Mouse (Mus musculus) CH12.LX (cell line): ENCODE measurements at regions not wholly inside any gene's neighbourhood (a gene's known extent, or its start where the extent isn't known, plus 50 kb on each side); places are given as distances from the start of the nearest gene placed in this dataset.

ENCODE experiments used
- DNase-seq: peaks from one replicate; pipeline ENCODE4 v3.0.0-alpha.2; 2013; ENCODE audit errors: extremely low read depth
- H3K27ac ChIP-seq: 2 replicates; pipeline ENCODE4 v1.5.1; 2012; ENCODE audit warnings: low read depth, mild to moderate bottlenecking, control low read depth, moderate library complexity; ENCODE audit not compliant: insufficient read depth
- H3K27me3 ChIP-seq: replicated peaks from 2 replicates; pipeline ENCODE3; 2012; ENCODE audit warnings: inconsistent platforms
- H3K36me3 ChIP-seq, 2 experiments: replicated peaks in 1 of 2; 2 replicates each; pipeline versions ENCODE3 to v1.6.1; 2012; ENCODE audit warnings: inconsistent platforms in 1 of 2, low read length in 1 of 2, mild to moderate bottlenecking in 1 of 2, mixed read lengths in 1 of 2, moderate library complexity in 1 of 2; ENCODE audit not compliant: control insufficient read depth in 1 of 2, insufficient read depth in 1 of 2
- H3K4me1 ChIP-seq, 2 experiments: 2 replicates each; pipeline ENCODE4 v1.6.1; 2012; ENCODE audit warnings: inconsistent platforms in 1 of 2, moderate library complexity in 1 of 2; ENCODE audit not compliant: insufficient read depth in 2 of 2, control insufficient read depth in 1 of 2
- H3K4me2 ChIP-seq: 2 replicates; pipeline ENCODE4 v1.6.1; 2012; ENCODE audit warnings: low read depth, mild to moderate bottlenecking, control low read depth; ENCODE audit not compliant: poor library complexity, insufficient read depth, severe bottlenecking
- H3K4me3 ChIP-seq, 3 experiments: fragments of 150-350 bp in 1 of 3; sonication (generic) in 1 of 3; replicated peaks in 1 of 3; 2 replicates each; pipeline versions ENCODE3 to v1.5.1; 2011 to 2012; ENCODE audit warnings: low read depth in 2 of 3, low read length in 2 of 3, mild to moderate bottlenecking in 2 of 3, moderate library complexity in 2 of 3, control low read depth in 1 of 3, improper control_type of control experiment in 1 of 3, inconsistent platforms in 1 of 3, mixed read lengths in 1 of 3; ENCODE audit not compliant: poor library complexity in 1 of 3
- H3K79me2 ChIP-seq: replicated peaks from 2 replicates; pipeline ENCODE4 v1.6.1; 2012; ENCODE audit warnings: mild to moderate bottlenecking, moderate library complexity; ENCODE audit not compliant: control insufficient read depth, poor library complexity, insufficient read depth, severe bottlenecking; ENCODE audit errors: extremely low read depth
- H3K9ac ChIP-seq: 2 replicates; pipeline ENCODE4 v1.6.1; 2012; ENCODE audit warnings: low read depth, mild to moderate bottlenecking, control low read depth, moderate library complexity; ENCODE audit not compliant: insufficient read depth
- H3K9me3 ChIP-seq: replicated peaks from 2 replicates; pipeline ENCODE3; 2012; ENCODE audit warnings: low read length, inconsistent platforms, mixed read lengths
- BHLHE40 ChIP-seq: IDR thresholded peaks from 2 replicates; pipeline ENCODE4 v1.6.1; 2011; ENCODE audit warnings: mild to moderate bottlenecking, low read depth, low read length, improper control_type of control experiment
- ELF1 ChIP-seq: IDR thresholded peaks from 2 replicates; pipeline ENCODE4 v1.6.1; 2014; ENCODE audit warnings: low read depth, mild to moderate bottlenecking, inconsistent platforms, low read length, improper control_type of control experiment
- ETS1 ChIP-seq: conservative IDR thresholded peaks from 2 replicates; pipeline ENCODE4 v1.6.1; 2012; ENCODE audit warnings: low read depth, mild to moderate bottlenecking, inconsistent platforms, low read length, improper control_type of control experiment, moderate library complexity
- HCFC1 ChIP-seq: IDR thresholded peaks from 2 replicates; pipeline ENCODE4 v1.6.1; 2012; ENCODE audit warnings: low read depth, mild to moderate bottlenecking, inconsistent platforms, low read length, improper control_type of control experiment
- KAT2A ChIP-seq: IDR thresholded peaks from 2 replicates; pipeline ENCODE4 v1.6.1; 2012; ENCODE audit warnings: low read length, improper control_type of control experiment, inconsistent platforms; ENCODE audit not compliant: insufficient replicate concordance
- MAFK ChIP-seq: IDR thresholded peaks from 2 replicates; pipeline ENCODE4 v1.6.1; 2011; ENCODE audit warnings: low read length, improper control_type of control experiment; ENCODE audit not compliant: insufficient replicate concordance
- MAX ChIP-seq: IDR thresholded peaks from 2 replicates; pipeline ENCODE4 v1.6.1; 2011; ENCODE audit warnings: low read length, improper control_type of control experiment
- MAZ ChIP-seq: IDR thresholded peaks from 2 replicates; pipeline ENCODE4 v1.6.1; 2012; ENCODE audit warnings: low read depth, mild to moderate bottlenecking, inconsistent platforms, low read length, improper control_type of control experiment, moderate library complexity
- NELFE ChIP-seq: IDR thresholded peaks from 2 replicates; pipeline ENCODE4 v1.6.1; 2011; ENCODE audit warnings: low read depth, low read length, improper control_type of control experiment
- PAX5 ChIP-seq: IDR thresholded peaks from 2 replicates; pipeline ENCODE4 v1.6.1; 2012; ENCODE audit warnings: low read length, inconsistent platforms, mixed read lengths
- RAD21 ChIP-seq: IDR thresholded peaks from 2 replicates; pipeline ENCODE4 v1.6.1; 2011; ENCODE audit warnings: low read depth, mild to moderate bottlenecking, low read length, improper control_type of control experiment, moderate library complexity
- RCOR1 ChIP-seq: conservative IDR thresholded peaks from 2 replicates; pipeline ENCODE4 v1.6.1; 2012; ENCODE audit warnings: low read depth, mild to moderate bottlenecking, inconsistent platforms, low read length, improper control_type of control experiment
- SMC3 ChIP-seq: IDR thresholded peaks from 2 replicates; pipeline ENCODE4 v1.6.1; 2011; ENCODE audit warnings: low read depth, low read length, improper control_type of control experiment
- UBTF ChIP-seq: IDR thresholded peaks from 2 replicates; pipeline ENCODE4 v1.6.1; 2012; ENCODE audit warnings: low read depth, mild to moderate bottlenecking, inconsistent platforms, low read length, improper control_type of control experiment, moderate library complexity
- USF2 ChIP-seq: conservative IDR thresholded peaks from 2 replicates; pipeline ENCODE4 v1.6.1; 2011; ENCODE audit warnings: low read depth, low read length, improper control_type of control experiment
- ZC3H11A ChIP-seq: IDR thresholded peaks from 2 replicates; pipeline ENCODE4 v1.6.1; 2012; ENCODE audit warnings: low read depth, mild to moderate bottlenecking, inconsistent platforms, low read length, improper control_type of control experiment
- ZKSCAN1 ChIP-seq: IDR thresholded peaks from 2 replicates; pipeline ENCODE4 v1.6.1; 2012; ENCODE audit warnings: low read depth, inconsistent platforms, low read length, improper control_type of control experiment, borderline replicate concordance
- ZMIZ1 ChIP-seq: IDR thresholded peaks from 2 replicates; pipeline ENCODE4 v1.6.1; 2012; ENCODE audit warnings: low read depth, mild to moderate bottlenecking, inconsistent platforms, low read length, improper control_type of control experiment
- dilution Hi-C: fragments of 300-500 bp; cut with MboI; formaldehyde crosslinking; loops from 2 replicates; pipeline ENCODE4 v1.14.3; 2020; ENCODE audit warnings: low sequenced_read_pairs; ENCODE audit not compliant: extremely low pct_unique_long_range_greater_than_20kb, extremely low pct_ligation_motif_present
- in situ Hi-C: fragments of 300-500 bp; cut with MboI; formaldehyde crosslinking; loops from 3 replicates; pipeline ENCODE4 v1.14.3; 2019; ENCODE audit warnings: low sequenced_read_pairs, low pct_ligation_motif_present, low pct_unique_long_range_greater_than_20kb, mixed read lengths

DNA sequence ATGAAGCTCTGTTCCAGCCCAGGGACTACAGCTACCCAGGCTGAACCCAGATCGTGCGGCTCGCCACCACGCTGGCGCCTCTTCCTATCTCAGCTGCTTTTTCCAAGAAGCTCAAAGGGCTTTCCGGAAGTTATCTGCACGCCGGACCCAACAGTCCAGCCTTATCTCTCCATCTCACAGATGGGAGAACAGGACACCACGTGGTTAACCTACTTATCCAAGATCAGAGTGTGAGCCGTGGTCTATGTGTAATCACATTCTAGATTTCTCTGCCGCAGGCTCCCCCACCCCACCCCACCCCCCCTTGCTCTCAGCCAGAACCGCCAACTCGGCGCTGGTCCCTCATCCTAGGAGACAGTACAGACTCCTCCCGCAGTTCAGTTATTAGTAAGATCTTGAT lies 522.4 kb downstream of the Med13l start:
- Histone ChIP-seq H3K27ac (no peak overlapping the region), H3K9me3 (peaks cover 80% of the 10 kb centered on the region), H3K79me2 (no peaks in the 10 kb centered on the region), H3K36me3 (no peaks in the 10 kb centered on the region), H3K4me1 (no peaks in the 10 kb centered on the region), H3K27me3 (no peaks in the 10 kb centered on the region), H3K4me2 (no peak overlapping the region), H3K4me3 (no peak overlapping the region), H3K9ac (no peak overlapping the region)
- dilution Hi-C loops = no loop called here
- no peak for DNase-seq
- in situ Hi-C loops = no loop called here
- TF ChIP-seq SMC3 = no peak
- no peak for TF ChIP-seq MAX
- TF ChIP-seq RCOR1 = no peak

- Histone ChIP-seq H3K79me2 (no peaks in the 10 kb centered on the region), H3K27ac (no peak overlapping the region), H3K36me3 (no peaks in the 10 kb centered on the region), H3K4me1 (no peaks in the 10 kb centered on the region), H3K4me2 (no peak overlapping the region), H3K9me3 (peaks cover 81% of the 10 kb centered on the region), H3K9ac (no peak overlapping the region), H3K27me3 (no peaks in the 10 kb centered on the region), H3K4me3 (no peak overlapping the region)
- dilution Hi-C loops (no loop called here), in situ Hi-C loops (no loop called here)
- DNase-seq = no peak
- TF ChIP-seq MAFK (no peak), ZMIZ1 (no peak), USF2 (no peak), HCFC1 (no peak), ETS1 (no peak), BHLHE40 (no peak), UBTF (no peak), MAX (no peak), RCOR1 (no peak), MAZ (no peak), PAX5 (no peak), KAT2A (no peak), NELFE (no peak), ELF1 (no peak), RAD21 (no peak), ZKSCAN1 (no peak), ZC3H11A (no peak)
These were observed 537.2 kb downstream of the Med13l start for GRCm38 (mm10) chr5:119097576-119098193.
